Mouse (Mus musculus): ENCODE data around the gene Ccdc92b.

DNA sequence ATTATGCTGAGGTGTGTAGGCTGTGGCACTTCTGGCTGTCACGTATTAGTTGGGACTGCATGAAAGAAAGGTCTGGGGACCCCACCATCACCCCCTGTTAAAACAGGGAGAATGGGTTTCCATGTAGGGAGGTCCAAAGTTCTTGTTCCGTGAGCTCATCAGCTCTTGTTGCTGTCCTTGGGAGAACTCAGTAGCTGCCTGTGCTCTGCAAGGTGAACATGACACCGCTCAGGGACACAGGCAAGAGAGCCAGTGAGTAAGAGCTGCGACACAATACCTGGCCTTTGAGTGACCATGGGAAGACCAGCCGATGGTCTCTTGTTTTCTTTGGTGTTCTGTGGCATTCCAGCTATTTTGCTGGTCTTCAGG lies 46.9 kb downstream of the Ccdc92b start:
- TF ChIP-seq MAX (IDR thresholded peaks at IDR 0.05) (no peak), CTCF (IDR thresholded peaks at IDR 0.05; ENCODE audit: control insufficient read depth, insufficient read depth, insufficient read length) (no peak), MYOG (IDR thresholded peaks at IDR 0.05; ENCODE audit: control insufficient read depth, extremely low read depth, insufficient read length) (no peak), MYOD1 (IDR thresholded peaks at IDR 0.05; ENCODE audit: control insufficient read depth, insufficient read length, low read depth) (no peak), USF1 (IDR thresholded peaks at IDR 0.05; ENCODE audit: low read depth) (no peak), CEBPB (IDR thresholded peaks at IDR 0.05; ENCODE audit: low read depth) (no peak)

All from C2C12 (cell line).